Mouse (Mus musculus) C2C12 (cell line): Measurements from ENCODE around the gene Fads3. TPM values are rescaled to one million over a fixed set of nuclear protein-coding genes. Genes with fewer than 3 reads are reported as not detected.
A peak's percentile ranks its signal among the peaks of the same experiment; 100 is the strongest.

Source experiments
- H3K27me3 ChIP-seq: one replicate; pipeline ENCODE4 v1.6.1; 2011; ENCODE audit not compliant: control insufficient read depth, insufficient read depth, insufficient read length
- H3K36me3 ChIP-seq: one replicate; pipeline ENCODE4 v1.6.1; 2011; ENCODE audit not compliant: control insufficient read depth, insufficient read depth
- H3K4me3 ChIP-seq: one replicate; pipeline ENCODE4 v1.5.1; 2011; ENCODE audit warnings: mild to moderate bottlenecking, control low read depth; ENCODE audit not compliant: poor library complexity, insufficient read depth, severe bottlenecking
- H3K79me2 ChIP-seq: one replicate; pipeline ENCODE4 v1.6.1; 2011; ENCODE audit not compliant: control insufficient read depth, insufficient read depth
- H3K79me3 ChIP-seq: one replicate; pipeline ENCODE4 v1.6.1; 2011; ENCODE audit warnings: low read depth, control low read depth
- H3ac ChIP-seq: one replicate; pipeline ENCODE3; 2011; ENCODE audit warnings: low read depth; ENCODE audit not compliant: control insufficient read depth, insufficient read length
- CEBPB ChIP-seq: IDR thresholded peaks from one replicate; pipeline ENCODE4 v1.6.1; 2011; ENCODE audit warnings: low read depth, mild to moderate bottlenecking, control low read depth, moderate library complexity
- CTCF ChIP-seq: IDR thresholded peaks from one replicate; pipeline ENCODE4 v1.5.1; 2011; ENCODE audit not compliant: control insufficient read depth, insufficient read depth, insufficient read length
- FOSL1 ChIP-seq: IDR thresholded peaks from one replicate; pipeline ENCODE4 v1.8.0; 2011; ENCODE audit warnings: mild to moderate bottlenecking, low read length; ENCODE audit not compliant: poor library complexity, insufficient read depth, severe bottlenecking
- MAX ChIP-seq: IDR thresholded peaks from one replicate; pipeline ENCODE4 v1.6.1; 2011; ENCODE audit warnings: mild to moderate bottlenecking, control low read depth
- MYOD1 ChIP-seq: IDR thresholded peaks from one replicate; pipeline ENCODE4 v1.6.1; 2011; ENCODE audit warnings: low read depth; ENCODE audit not compliant: control insufficient read depth, insufficient read length
- MYOG ChIP-seq: IDR thresholded peaks from one replicate; pipeline ENCODE4 v1.6.1; 2011; ENCODE audit not compliant: control insufficient read depth, insufficient read length; ENCODE audit errors: extremely low read depth
- USF1 ChIP-seq: IDR thresholded peaks from one replicate; pipeline ENCODE4 v1.6.1; 2011; ENCODE audit warnings: low read depth, mild to moderate bottlenecking, control low read depth, moderate library complexity
- polyA plus RNA-seq: library from polyadenylated mRNA; unstranded; fragments of >200 nt; fragmentation: generic; extraction: Trizol; gene quantifications from one replicate; pipeline ENCODE4 v1.2.1, GENCODE M21; 2012; ENCODE audit warnings: missing spikeins

Gene Fads3
- polyA plus RNA-seq, 1 experiment: 161 TPM

DNA sequence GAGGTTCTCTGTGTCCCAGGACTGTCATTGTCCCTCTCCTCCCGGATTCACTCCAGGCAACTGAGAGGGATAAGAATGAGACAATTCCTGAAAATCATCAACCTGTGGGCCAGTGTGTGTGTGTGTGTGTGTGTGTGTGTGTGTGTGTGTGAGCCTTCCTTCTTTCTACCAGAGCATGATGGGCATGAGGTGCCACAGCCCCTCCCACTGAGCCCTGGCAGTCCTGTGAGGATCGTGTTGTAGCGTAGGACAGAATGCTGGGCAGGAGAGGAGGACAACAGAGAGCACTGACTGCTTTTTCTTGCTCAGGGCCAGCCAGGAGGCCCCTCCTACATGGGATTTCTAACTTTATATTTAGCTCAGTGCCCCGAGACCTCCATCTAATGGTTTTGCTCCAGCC is 1.4 kb downstream of the Fads3 start:
- Histone ChIP-seq H3K27me3 (no peaks in the 10 kb centered on the region), H3K79me2 (peaks cover 63% of the 10 kb centered on the region), H3K4me3 (peak overlapping the region; percentile 93), H3K79me3 (peaks cover 51% of the 10 kb centered on the region), H3ac (peak overlapping the region; percentile 60), H3K36me3 (peaks cover 33% of the 10 kb centered on the region)
- no peak for TF ChIP-seq FOSL1
- TF ChIP-seq USF1: no peak
- no peak for TF ChIP-seq MYOD1
- TF ChIP-seq MYOG: no peak
- no peak for TF ChIP-seq CTCF
- no peak for TF ChIP-seq CEBPB
- TF ChIP-seq MAX: no peak

GRCm38 (mm10) chr19:10043643-10044042 is 2.3 kb downstream of the Fads3 start:
- no peaks in the 10 kb centered on the region for H3K27me3 ChIP-seq
- peaks cover 33% of the 10 kb centered on the region for H3K36me3 ChIP-seq
- no peak overlapping the region for H3ac ChIP-seq
- peaks cover 71% of the 10 kb centered on the region for H3K79me2 ChIP-seq
- H3K4me3 ChIP-seq: no peak overlapping the region
- H3K79me3 ChIP-seq: peaks cover 59% of the 10 kb centered on the region
- TF ChIP-seq MAX (peak; percentile 19), MYOG (no peak), USF1 (no peak), CTCF (no peak), MYOD1 (peak; percentile 84), FOSL1 (no peak), CEBPB (peak; percentile 78)

DNA sequence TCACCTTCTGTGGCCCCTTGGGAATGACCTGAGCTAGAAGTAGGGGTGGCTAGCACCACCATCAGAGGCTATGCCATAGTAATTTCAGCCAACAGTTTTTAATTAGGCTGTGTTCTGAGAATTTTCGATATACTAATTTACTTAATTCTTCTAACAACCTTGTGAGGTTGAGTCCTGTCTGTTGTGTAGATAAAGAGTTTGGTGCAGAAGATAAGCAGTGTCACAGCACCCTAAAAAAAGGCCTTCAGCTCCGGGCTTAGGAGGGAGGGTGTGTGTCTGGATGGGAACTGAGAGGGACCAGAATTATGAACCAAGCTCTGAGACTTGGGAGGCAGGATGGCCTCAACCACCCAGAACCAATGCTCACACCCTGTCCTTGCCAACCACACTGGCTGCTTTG is 4.3 kb downstream of the Fads3 start:
- H3K36me3 ChIP-seq: peaks cover 50% of the 10 kb centered on the region
- no peak overlapping the region for H3ac ChIP-seq
- no peak overlapping the region for H3K4me3 ChIP-seq
- H3K27me3 ChIP-seq: no peaks in the 10 kb centered on the region
- H3K79me2 ChIP-seq: peaks cover 92% of the 10 kb centered on the region
- TF ChIP-seq MAX: no peak
- no peak for TF ChIP-seq CEBPB
- no peak for TF ChIP-seq MYOG
- no peak for TF ChIP-seq USF1
- TF ChIP-seq MYOD1: no peak
- TF ChIP-seq CTCF: no peak
- TF ChIP-seq FOSL1: no peak
- H3K79me3 ChIP-seq: peaks cover 72% of the 10 kb centered on the region

DNA sequence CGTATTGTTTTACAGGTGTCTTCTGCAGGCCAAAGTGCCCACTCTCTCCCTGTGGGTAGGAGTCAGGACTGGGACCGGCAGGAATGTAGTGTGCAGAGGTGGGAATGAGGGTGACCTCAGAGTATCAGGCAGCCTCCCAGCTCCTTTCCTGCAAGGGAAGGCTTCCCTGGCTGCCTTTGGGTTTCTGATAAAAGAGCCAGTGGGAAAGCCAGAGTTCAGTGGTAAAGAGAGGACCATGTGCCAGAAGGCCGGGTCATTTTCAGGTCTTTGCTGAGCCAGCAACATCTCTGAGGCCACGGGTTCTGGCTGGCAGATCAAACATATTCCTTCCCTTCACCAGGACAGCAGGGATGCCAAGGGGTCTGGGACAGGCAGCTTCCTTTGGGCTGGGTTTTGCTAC is 5.0 kb downstream of the Fads3 start:
- H3K79me3 ChIP-seq: peaks cover 79% of the 10 kb centered on the region
- H3K79me2 ChIP-seq: peaks cover 98% of the 10 kb centered on the region
- H3ac ChIP-seq: no peak overlapping the region
- peaks cover 55% of the 10 kb centered on the region for H3K36me3 ChIP-seq
- H3K27me3 ChIP-seq: no peaks in the 10 kb centered on the region
- H3K4me3 ChIP-seq: no peak overlapping the region
- TF ChIP-seq CEBPB (no peak), CTCF (no peak)

GRCm38 (mm10) chr19:10046983-10047382 is 5.6 kb downstream of the Fads3 start:
- Histone ChIP-seq H3K27me3 (no peaks in the 10 kb centered on the region), H3K79me2 (peaks cover 98% of the 10 kb centered on the region), H3ac (no peak overlapping the region), H3K4me3 (no peak overlapping the region), H3K79me3 (peaks cover 76% of the 10 kb centered on the region), H3K36me3 (peaks cover 59% of the 10 kb centered on the region)
- no peak for TF ChIP-seq FOSL1

DNA sequence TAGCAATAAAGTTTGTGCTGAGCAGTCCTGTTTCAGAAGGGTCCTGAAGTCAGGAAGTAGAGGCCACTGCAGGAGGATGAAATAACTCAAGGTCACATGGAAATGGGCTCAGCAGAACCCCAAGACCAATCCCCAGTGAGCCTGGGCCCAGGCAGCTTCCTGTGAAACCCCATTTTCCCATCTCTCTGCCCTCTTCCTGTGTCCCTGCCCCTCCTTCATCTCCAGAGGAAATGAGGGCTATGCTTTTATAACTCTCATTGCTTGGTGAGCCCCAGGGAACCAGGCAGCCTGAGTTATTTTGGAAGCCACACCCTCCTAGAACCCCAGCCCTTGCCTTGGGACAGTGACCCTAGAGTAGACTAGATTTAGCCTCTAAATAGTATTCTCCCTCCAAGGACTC is 8.2 kb downstream of the Fads3 start:
- Histone ChIP-seq H3K27me3 (no peaks in the 10 kb centered on the region), H3K79me2 (peaks cover 87% of the 10 kb centered on the region), H3K36me3 (peaks cover 78% of the 10 kb centered on the region), H3ac (no peak overlapping the region), H3K79me3 (peaks cover 58% of the 10 kb centered on the region), H3K4me3 (no peak overlapping the region)
- TF ChIP-seq FOSL1 (no peak), CTCF (no peak), USF1 (no peak), MYOD1 (no peak), CEBPB (no peak), MYOG (no peak), MAX (no peak)

GRCm38 (mm10) chr19:10050438-10050837 is 9.1 kb downstream of the Fads3 start:
- no peak for TF ChIP-seq CTCF

More at GRCm38 (mm10) chr19:10050438-10050837, 9.1 kb downstream of the Fads3 start:
- H3K27me3 ChIP-seq: no peaks in the 10 kb centered on the region
- peaks cover 49% of the 10 kb centered on the region for H3K79me3 ChIP-seq
- peaks cover 78% of the 10 kb centered on the region for H3K36me3 ChIP-seq
- no peak overlapping the region for H3ac ChIP-seq
- H3K4me3 ChIP-seq: no peak overlapping the region
- H3K79me2 ChIP-seq: peaks cover 78% of the 10 kb centered on the region
